Mouse (Mus musculus) forelimb bud, embryonic 11.5 days (tissue): ENCODE measurements at regions not wholly inside any gene's neighbourhood (a gene's known extent, or its start where the extent isn't known, plus 50 kb on each side); places are given as distances from the start of the nearest gene placed in this dataset.

Source experiments
- DNase-seq: peaks from one replicate; pipeline ENCODE4 v3.0.0-alpha.2; 2012; ENCODE audit warnings: low read depth, low spot score

GRCm38 (mm10) chr11:85966207-85966606 is 80.0 kb downstream of the Tbx4 start:
- no peak for DNase-seq

GRCm38 (mm10) chr11:85970287-85970686 is 84.1 kb downstream of the Tbx4 start:
- no peak for DNase-seq

GRCm38 (mm10) chr11:85972385-85972784 is 86.2 kb downstream of the Tbx4 start:
- DNase-seq = peak; percentile 67

GRCm38 (mm10) chr11:85973736-85974135 is 87.5 kb downstream of the Tbx4 start:
- DNase-seq = no peak

- no peak for DNase-seq
These were observed 90.6 kb downstream of the Tbx4 start for GRCm38 (mm10) chr11:85976693-85977434.

GRCm38 (mm10) chr11:85980388-85980787 is 94.2 kb downstream of the Tbx4 start:
- no peak for DNase-seq

- no peak for DNase-seq
These were observed 95.3 kb downstream of the Tbx4 start for GRCm38 (mm10) chr11:85981561-85981960.

- no peak for DNase-seq
These were observed 100.1 kb downstream of the Tbx4 start for GRCm38 (mm10) chr11:85986338-85986737.

- DNase-seq = no peak
These were observed 101.0 kb downstream of the Tbx4 start for GRCm38 (mm10) chr11:85987181-85987580.

- no peak for DNase-seq
These were observed 103.3 kb downstream of the Tbx4 start for GRCm38 (mm10) chr11:85989536-85989935.

GRCm38 (mm10) chr11:85989940-85990493 is 103.8 kb downstream of the Tbx4 start:
- peak; percentile 41 for DNase-seq

GRCm38 (mm10) chr11:85995318-85996095 is 109.3 kb downstream of the Tbx4 start:
- no peak for DNase-seq

- DNase-seq = no peak
These were observed 110.5 kb downstream of the Tbx4 start for GRCm38 (mm10) chr11:85996686-85997085.

- no peak for DNase-seq
These were observed 117.1 kb downstream of the Tbx4 start for GRCm38 (mm10) chr11:86003341-86003740.

- no peak for DNase-seq
These were observed 119.1 kb downstream of the Tbx4 start for GRCm38 (mm10) chr11:86005284-86005683.

- DNase-seq = no peak
These were observed 119.8 kb downstream of the Tbx4 start for GRCm38 (mm10) chr11:86005899-86006445.

- no peak for DNase-seq
These were observed 120.6 kb downstream of the Tbx4 start for GRCm38 (mm10) chr11:86006859-86007258.
